Mouse (Mus musculus) limb, embryonic 14.5 days (tissue): Measurements from ENCODE around the gene Lpcat3. TPM values are rescaled to one million over a fixed set of nuclear protein-coding genes. Genes with fewer than 3 reads are reported as not detected.

Experiments
- ATAC-seq: fragments of 200-750 bp; cut with Nextera tagmentation; 2 replicates; pipeline ENCODE4 v1.8.0; 2017; ENCODE audit warnings: low read depth, moderate number of reproducible peaks, moderate TSS enrichment; ENCODE audit not compliant: low FRiP score
- DNase-seq: peaks from one replicate; pipeline ENCODE4 v3.0.0-alpha.2; 2015; ENCODE audit warnings: low spot score
- H3K27ac ChIP-seq: fragments of 300-500 bp; sonication (generic); replicated peaks from 2 replicates; pipeline ENCODE4 v1.5.1; 2014; ENCODE audit warnings: low read depth, mild to moderate bottlenecking, low read length, moderate library complexity, mixed read lengths
- H3K27me3 ChIP-seq: fragments of 300-500 bp; sonication (generic); 2 replicates; pipeline ENCODE4 v1.6.1; 2014; ENCODE audit warnings: low read length, mixed read lengths; ENCODE audit not compliant: control insufficient read depth, insufficient read depth
- H3K36me3 ChIP-seq: fragments of 300-500 bp; sonication (generic); 2 replicates; pipeline ENCODE4 v1.6.1; 2014; ENCODE audit warnings: mild to moderate bottlenecking, low read length, moderate library complexity, mixed read lengths; ENCODE audit not compliant: control insufficient read depth, insufficient read depth
- H3K4me1 ChIP-seq: fragments of 300-500 bp; sonication (generic); 2 replicates; pipeline ENCODE4 v1.6.1; 2014; ENCODE audit warnings: antibody characterized with exemption, low read length, mixed read lengths; ENCODE audit not compliant: control insufficient read depth, insufficient read depth
- H3K4me2 ChIP-seq: fragments of 300-500 bp; sonication (generic); replicated peaks from 2 replicates; pipeline ENCODE4 v1.6.1; 2014; ENCODE audit warnings: low read depth, mild to moderate bottlenecking, low read length, moderate library complexity; ENCODE audit not compliant: severe bottlenecking
- H3K4me3 ChIP-seq: fragments of 300-500 bp; sonication (generic); replicated peaks from 2 replicates; pipeline ENCODE4 v1.5.1; 2014; ENCODE audit warnings: low read length
- H3K9ac ChIP-seq: fragments of 300-500 bp; sonication (generic); 2 replicates; pipeline ENCODE4 v1.6.1; 2014; ENCODE audit warnings: mild to moderate bottlenecking, low read depth, low read length, moderate library complexity; ENCODE audit not compliant: severe bottlenecking
- H3K9me3 ChIP-seq: fragments of 300-500 bp; sonication (generic); 2 replicates; pipeline ENCODE4 v1.6.1; 2016; ENCODE audit warnings: low read length; ENCODE audit not compliant: control insufficient read depth
- POLR2A ChIP-seq: fragments of 200-500 bp; IDR thresholded peaks from 2 replicates; pipeline ENCODE4 v1.8.0; 2012; ENCODE audit warnings: inconsistent platforms, mild to moderate bottlenecking, moderate library complexity, borderline replicate concordance; ENCODE audit not compliant: insufficient read depth, insufficient read length; ENCODE audit errors: extremely low read depth
- whole genome bisulfite sequencing: fragments of 180-500 bp; shearing (Covaris S2); extraction: QIAGEN DNeasy Blood & Tissue Kit; methylation state at CpG from one replicate; pipeline ENCODE4 v1.1.7; 2014; 5-methylcytosine and 5-hydroxymethylcytosine counted together
- polyA plus RNA-seq, 2 experiments: library from polyadenylated mRNA; depleted of rRNA in 1 of 2; stranded (reverse) in 1 of 2; unstranded in 1 of 2; fragments of >200 nt; fragmentation: Nextera tagmentation in 1 of 2; extraction: Ambion mirVana in 1 of 2; gene quantifications; 2 replicates each; pipeline versions ENCODE4 v1.2.1 to v1.2.3; 2012 to 2014

The Lpcat3 gene
- polyA plus RNA-seq, 2 experiments: 49.3 to 80.8 TPM

DNA sequence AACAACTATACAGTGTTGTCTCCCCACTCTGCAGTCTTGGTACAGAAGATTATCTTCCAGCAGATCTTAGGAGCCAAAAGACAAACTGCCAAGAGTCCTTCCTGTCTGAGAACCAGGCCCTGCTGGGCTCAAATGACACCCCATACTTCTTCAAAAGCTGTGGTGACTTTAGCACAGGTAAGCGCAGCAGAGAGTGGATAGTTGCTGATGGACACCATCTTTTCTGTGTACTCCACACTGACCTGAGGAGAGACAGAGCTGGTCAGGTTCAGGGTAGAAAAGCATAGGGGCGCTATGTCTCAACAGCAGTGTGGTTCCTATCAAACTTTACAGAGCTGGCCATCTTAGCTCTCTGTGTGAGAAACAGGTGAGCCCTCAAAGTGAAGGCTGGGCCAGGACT is 41.6 kb downstream of the Lpcat3 start:
- no peaks in the 10 kb centered on the region for H3K27me3 ChIP-seq
- H3K4me2 ChIP-seq: no peak overlapping the region
- H3K4me1 ChIP-seq: no peaks in the 10 kb centered on the region
- no peak overlapping the region for H3K9ac ChIP-seq
- no peaks in the 10 kb centered on the region for H3K9me3 ChIP-seq
- H3K36me3 ChIP-seq: peaks cover 79% of the 10 kb centered on the region
- H3K4me3 ChIP-seq: no peak overlapping the region
- DNase-seq (no peak), ATAC-seq (no peak)
- 98% methylated on average over 2 of the region's 2 CpGs for WGBS
- TF ChIP-seq POLR2A: no peak
- H3K27ac ChIP-seq: no peak overlapping the region

DNA sequence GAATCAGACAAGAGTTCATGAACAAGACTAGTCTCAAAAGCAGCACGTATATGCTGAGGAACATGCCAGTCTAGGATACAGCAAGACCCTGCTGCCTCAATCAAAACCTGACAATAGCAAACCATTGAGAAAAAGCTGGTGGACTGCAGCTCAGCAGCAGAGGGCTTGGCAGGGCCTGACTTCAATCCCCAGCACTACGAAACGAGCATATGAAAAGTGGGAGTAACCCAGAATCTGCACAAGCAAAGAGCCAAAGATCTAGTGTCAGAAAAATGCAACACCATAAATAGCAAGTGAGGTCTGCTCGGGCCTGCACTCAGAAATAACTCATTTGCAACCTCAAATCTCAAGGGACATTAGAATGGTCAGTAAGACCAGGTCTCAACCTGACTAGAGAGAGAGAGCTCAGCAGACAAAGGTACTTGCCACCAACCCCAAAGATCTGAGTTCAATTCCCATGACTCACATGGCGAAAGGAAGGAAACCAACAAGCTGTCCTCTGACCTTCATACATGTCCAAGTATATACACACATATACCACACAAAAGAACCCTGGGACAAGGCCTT is 43.3 kb downstream of the Lpcat3 start:
- WGBS: 87% methylated on average over 5 of the region's 5 CpGs
- Histone ChIP-seq H3K4me3 (no peak overlapping the region), H3K27ac (no peak overlapping the region), H3K4me2 (no peak overlapping the region), H3K27me3 (no peaks in the 10 kb centered on the region), H3K4me1 (peaks cover 10% of the 10 kb centered on the region), H3K9ac (no peak overlapping the region), H3K9me3 (no peaks in the 10 kb centered on the region), H3K36me3 (peaks cover 65% of the 10 kb centered on the region)
- DNase-seq: no peak
- TF ChIP-seq POLR2A: no peak
- no peak for ATAC-seq

DNA sequence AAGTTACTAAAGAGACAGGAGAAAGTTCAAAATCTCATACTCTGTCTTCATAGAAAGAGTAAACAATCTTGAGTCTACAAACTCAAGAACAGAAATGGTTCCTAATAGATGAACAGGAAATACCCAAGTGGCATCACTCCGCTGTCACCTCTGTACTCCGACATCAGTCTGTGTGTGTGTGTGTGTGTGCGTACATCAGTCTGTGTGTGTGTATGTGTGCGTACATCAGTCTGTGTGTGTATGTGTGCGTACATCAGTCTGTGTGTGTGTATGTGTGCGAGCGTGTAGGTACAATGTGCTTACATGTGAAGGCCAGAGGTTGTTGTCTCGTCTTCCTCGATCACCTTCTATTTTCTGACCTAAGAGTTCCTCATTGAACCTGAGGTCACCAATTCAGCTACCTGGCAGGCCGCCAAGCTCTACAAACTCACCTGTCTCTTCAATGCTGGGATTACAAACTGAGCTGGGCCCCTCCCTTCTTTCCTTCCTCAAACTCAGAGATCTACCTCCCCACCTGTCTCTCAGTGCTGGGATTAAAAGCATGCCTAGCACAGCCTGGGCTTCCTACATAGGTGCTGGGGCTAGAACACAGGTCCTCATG is 45.6 kb downstream of the Lpcat3 start:
- Histone ChIP-seq H3K27me3 (no peaks in the 10 kb centered on the region), H3K9me3 (no peaks in the 10 kb centered on the region), H3K36me3 (peaks cover 45% of the 10 kb centered on the region), H3K4me2 (no peak overlapping the region), H3K4me1 (peaks cover 16% of the 10 kb centered on the region), H3K9ac (no peak overlapping the region), H3K4me3 (no peak overlapping the region), H3K27ac (no peak overlapping the region)
- 93% methylated on average over 10 of the region's 10 CpGs for WGBS
- no peak for DNase-seq
- ATAC-seq: no peak
- no peak for TF ChIP-seq POLR2A

DNA sequence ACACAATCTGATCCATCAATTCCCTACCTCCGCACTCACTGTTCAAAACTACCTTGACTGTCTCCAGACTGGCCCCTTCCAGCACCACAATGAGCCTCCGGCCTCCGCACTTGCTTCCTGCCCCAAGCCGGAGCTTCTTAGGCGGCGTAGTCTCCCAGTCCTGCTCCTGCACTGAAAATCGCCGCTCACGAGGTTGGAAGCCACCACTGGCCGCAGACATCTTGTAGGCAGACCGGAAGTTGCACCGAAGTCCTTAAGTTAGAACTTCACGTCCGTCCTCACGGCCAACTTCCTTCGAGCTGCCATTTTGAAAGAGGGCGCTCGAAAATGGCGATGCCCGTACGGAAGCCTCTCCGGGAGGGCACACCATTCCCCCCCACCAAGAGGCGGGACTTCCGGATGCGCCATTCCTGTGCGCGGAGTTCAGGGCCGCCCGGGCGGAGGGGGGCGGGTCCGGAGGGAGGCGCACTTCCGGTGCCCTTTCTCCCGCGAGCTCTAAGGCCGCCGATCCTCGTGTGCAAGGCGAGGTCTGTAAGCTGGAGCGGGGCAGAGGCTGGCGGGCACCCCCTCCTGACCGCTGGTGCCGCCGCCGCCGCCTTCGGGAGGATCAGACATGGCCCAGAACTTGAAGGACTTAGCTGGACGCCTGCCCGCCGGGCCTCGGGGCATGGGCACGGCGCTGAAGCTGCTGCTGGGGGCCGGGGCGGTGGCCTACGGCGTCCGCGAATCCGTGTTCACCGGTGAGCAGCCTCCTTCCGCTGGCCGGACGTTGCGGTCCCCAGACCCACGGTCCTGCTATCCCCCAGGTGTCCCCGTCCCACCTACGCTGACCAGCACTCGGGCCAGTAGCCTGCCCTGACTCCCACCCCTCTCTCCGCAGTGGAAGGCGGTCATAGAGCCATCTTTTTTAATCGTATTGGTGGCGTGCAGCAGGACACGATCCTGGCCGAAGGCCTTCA is 49.3 kb downstream of the Lpcat3 start, which contains the start of the genes Emg1 and Phb2:
Gene Emg1 (minus strand): TSS at position 355 of the 959 bp plus-strand sequence.
Gene Phb2 (plus strand): TSS at position 513 of the 959 bp plus-strand sequence.
- DNase-seq: peak; percentile 97
- Histone ChIP-seq H3K9me3 (no peaks in the 10 kb centered on the region), H3K36me3 (peaks cover 56% of the 10 kb centered on the region), H3K4me1 (peaks cover 19% of the 10 kb centered on the region), H3K9ac (peak within 1 kb of the TSS; percentile 91), H3K27ac (peak within 1 kb of the TSS; percentile 86), H3K4me3 (peak within 1 kb of the TSS; percentile 96), H3K27me3 (no peaks in the 10 kb centered on the region), H3K4me2 (peak within 1 kb of the TSS; percentile 94)
- ATAC-seq: peak; percentile 97
- TF ChIP-seq POLR2A: peak; percentile 73; the same call in 1 of the 2 replicates
- 2% methylated on average over 61 of the region's 76 CpGs for WGBS

DNA sequence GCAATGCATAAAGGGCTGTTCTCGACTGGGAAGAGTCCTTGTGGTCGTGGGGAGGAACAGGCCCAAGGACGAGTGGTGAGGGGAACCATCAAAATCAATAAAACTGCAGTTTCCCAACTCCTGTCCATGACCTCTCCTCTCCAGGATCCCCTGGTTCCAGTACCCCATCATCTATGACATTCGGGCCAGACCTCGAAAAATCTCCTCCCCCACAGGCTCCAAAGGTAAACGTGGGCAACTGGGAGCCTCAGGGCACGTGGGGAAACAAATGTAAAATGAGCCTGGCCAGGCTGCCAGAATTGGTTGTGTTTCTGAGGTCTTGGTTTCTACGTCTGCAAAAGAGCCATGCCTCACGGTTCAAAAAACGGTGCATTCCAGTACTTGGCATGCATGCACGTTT is 50.1 kb downstream of the Lpcat3 start:
- H3K4me2 ChIP-seq: peak overlapping the region; percentile 94
- no peak for TF ChIP-seq POLR2A
- peak overlapping the region; percentile 83; the same call in 1 of the 2 replicates for H3K27ac ChIP-seq
- H3K4me3 ChIP-seq: peak overlapping the region; percentile 96
- whole genome bisulfite sequencing: 15% methylated on average over 11 of the region's 11 CpGs
- H3K27me3 ChIP-seq: no peaks in the 10 kb centered on the region
- peak overlapping the region; percentile 91 for H3K9ac ChIP-seq
- H3K36me3 ChIP-seq: peaks cover 57% of the 10 kb centered on the region
- H3K4me1 ChIP-seq: peaks cover 19% of the 10 kb centered on the region
- no peaks in the 10 kb centered on the region for H3K9me3 ChIP-seq
- no peak for ATAC-seq
- DNase-seq: no peak
